Mouse (Mus musculus) kidney, postnatal 10 days (tissue): ENCODE measurements around the gene Msgn1.

Experiments used
- DNase-seq: peaks from one replicate; pipeline ENCODE4 v3.0.0; 2021; ENCODE audit warnings: mixed read lengths

The Msgn1 gene

DNA sequence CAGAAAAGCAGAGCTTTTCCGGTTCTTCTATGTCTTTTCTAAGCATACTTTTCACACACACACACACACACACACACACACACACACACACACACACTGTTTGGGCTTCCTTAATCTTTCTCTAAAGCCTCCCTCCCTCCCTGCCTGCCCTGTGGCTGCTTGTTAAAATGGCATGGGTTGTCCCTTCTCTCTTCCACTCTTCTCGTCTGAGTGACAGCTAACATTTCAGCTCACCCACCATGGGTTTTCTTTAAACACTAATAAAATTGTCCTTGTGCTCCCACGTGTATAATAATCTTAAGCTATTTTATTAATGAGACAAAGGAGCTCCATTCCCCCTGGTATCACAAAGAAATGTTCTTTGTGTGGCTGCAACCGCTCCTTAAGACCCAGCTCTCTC lies 10.7 kb downstream of the Msgn1 start:
- no peak for DNase-seq

DNA sequence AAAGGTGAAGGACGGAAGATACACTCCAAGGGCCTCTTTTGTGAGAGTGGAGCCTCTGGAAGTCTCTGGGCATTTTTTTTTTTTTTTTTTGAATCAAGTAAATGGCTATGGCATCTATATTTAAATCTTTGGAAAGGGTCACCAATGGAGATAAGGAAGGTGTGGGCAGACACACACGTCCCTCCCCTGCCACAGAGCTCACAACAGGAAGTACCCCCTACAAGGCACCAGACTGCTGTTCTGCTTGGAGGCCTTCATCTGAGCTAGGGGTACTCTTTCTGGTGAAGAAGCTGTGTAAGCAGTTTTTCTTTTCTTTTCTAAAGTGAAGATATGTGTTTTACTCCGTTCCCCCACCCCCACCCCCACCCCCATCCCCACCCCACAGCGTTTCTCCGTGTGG lies 11.9 kb downstream of the Msgn1 start:
- DNase-seq = no peak

DNA sequence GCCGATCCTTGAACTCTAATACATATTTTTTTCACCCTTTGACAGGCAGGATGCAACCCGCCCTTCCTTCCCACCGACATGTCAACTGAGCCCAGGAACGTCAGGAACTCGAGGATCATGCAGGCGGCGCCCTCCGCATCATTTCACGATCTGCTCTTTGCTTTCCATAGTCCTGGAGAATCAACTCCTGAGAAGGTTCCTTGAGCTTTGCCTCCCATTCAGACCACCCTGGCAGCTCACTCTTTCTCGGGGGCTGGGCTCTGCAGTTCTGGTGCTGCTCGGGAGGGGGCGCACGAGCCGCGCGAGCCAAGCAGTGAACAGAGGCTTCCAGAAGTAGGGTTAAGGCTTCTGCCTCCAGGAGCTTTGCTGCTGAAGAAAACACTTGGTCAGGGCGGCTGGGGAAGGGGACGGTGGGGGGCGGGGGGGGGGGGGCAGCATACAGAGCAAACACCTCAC lies 12.6 kb downstream of the Msgn1 start:
- DNase-seq = peak; percentile 85

- DNase-seq = no peak
Measured at GRCm38 (mm10) chr12:11195031-11195430, 13.7 kb downstream of the Msgn1 start.

GRCm38 (mm10) chr12:11178486-11179154 lies 30.2 kb downstream of the Msgn1 start:
- peak; percentile 95 for DNase-seq

DNA sequence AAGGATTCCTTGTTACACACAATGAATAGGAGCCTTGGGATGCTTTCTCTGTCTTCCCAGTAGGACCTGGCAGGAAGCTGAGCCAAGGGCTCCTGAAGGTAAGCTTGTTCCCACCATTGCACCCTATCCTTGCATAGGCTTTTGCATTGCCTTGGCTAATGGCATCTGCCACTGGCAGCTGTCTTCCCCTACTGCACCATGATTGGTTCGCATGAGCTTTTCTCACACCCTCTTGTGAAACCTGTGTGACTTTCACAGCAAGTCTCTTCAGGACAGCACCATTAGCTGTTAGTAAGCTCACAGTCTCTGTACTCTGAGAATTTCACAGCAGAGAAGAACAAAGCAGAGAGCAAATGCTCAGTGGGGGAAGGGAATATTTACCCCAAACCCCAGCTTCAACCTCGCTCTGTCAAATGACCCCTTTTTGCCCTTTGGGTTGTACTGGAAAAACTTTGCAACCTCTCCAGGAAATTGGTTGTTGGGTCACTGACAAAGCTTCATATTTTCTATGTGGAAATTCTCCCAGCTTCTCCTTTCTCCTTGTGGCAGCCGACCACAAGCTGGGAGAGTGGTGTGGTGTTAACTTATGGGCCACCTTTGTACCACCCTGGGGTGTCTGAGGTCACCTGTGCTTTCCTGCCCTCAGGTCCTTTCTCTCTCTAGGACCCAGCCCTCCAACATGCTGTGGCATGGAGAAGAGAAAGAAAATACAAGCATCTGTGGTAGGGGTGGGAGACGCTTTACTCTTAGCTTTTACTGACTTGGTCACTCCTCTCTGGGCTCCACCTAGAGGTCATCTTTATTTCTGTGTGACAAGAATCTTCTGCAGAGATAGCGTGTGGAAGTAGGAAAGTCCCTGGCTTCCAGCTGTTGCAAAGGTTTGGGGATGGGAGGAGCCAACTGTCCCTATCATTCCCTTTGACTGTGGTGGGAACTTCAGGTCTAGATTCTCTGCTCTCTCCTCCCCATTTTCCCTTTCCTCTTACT lies 31.1 kb downstream of the Msgn1 start:
- DNase-seq = peak; percentile 22

- DNase-seq = no peak
Measured at GRCm38 (mm10) chr12:11158670-11159069, 50.1 kb downstream of the Msgn1 start.
